Mouse (Mus musculus): ENCODE results near the gene Pnliprp2. TPM values are rescaled to one million over a fixed set of nuclear protein-coding genes. Genes with fewer than 3 reads are reported as not detected.

The Pnliprp2 gene
- polyA plus RNA-seq, 1 experiment, result not detected

DNA sequence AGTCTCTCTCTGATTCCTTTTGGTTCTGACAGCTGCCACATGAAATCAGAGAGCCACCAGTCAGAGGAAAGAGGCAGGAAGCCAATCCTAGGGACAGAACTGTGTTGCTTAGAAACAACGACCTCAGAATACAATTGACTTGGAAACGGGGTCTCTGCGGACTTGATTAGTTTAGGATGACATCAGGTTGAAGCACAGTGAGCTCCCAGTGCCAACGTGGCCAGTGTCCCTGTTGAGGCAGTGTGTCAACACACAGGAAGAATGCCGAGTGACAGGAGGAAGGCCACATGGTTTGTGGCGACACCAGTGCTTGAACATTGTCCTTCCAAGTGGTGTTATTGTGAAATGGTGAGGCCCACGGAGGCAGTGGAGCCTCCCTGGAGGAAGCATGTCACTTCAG lies 24.4 kb downstream of the Pnliprp2 start:
- no peak overlapping the region for H3K4me3 ChIP-seq (ENCODE audit: insufficient read depth, low read length)
- TF ChIP-seq CTCF (IDR thresholded peaks at IDR 0.05; ENCODE audit: low read depth, low read length) (no peak), POLR2A (IDR thresholded peaks at IDR 0.05; ENCODE audit: borderline replicate concordance, low read depth, low read length) (no peak)

GRCm38 (mm10) chr19:58789194-58789593 lies 29.7 kb downstream of the Pnliprp2 start:
- no peak overlapping the region for H3K4me3 ChIP-seq (ENCODE audit: insufficient read depth, low read length)
- no peak overlapping the region for H3K27ac ChIP-seq (ENCODE audit: insufficient read depth, low read depth, low read length)
- TF ChIP-seq CTCF (IDR thresholded peaks at IDR 0.05; ENCODE audit: low read depth, low read length) (no peak), POLR2A (IDR thresholded peaks at IDR 0.05; ENCODE audit: borderline replicate concordance, low read depth, low read length) (no peak)
- H3K4me1 ChIP-seq (ENCODE audit: control insufficient read depth, insufficient read depth, low read length), result no peaks in the 10 kb centered on the region

More for the DNA sequence above, 24.4 kb downstream of the Pnliprp2 start:
- Histone ChIP-seq H3K27ac (ENCODE audit: insufficient read depth, low read depth, low read length) (no peak overlapping the region), H3K4me1 (ENCODE audit: control insufficient read depth, insufficient read depth, low read length) (no peaks in the 10 kb centered on the region)

DNA sequence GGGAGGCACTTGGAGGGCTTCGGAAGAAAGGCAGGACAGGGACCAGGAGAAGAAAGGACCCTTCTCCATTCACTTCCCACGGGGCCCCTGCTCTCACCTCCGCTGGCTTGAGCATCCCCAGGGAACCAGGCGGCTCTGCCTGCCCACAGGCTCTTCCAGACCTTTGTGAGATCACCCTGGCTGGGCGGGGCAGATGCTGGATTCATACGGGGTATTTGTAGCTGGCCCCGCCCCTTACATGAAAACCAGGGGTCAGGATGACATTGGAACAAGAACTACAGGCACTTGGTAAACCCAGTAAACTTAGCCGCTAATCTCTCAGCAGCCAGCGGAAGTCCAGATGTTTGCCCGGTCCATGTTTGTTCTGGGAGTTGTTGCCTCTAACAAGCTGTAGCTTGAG lies 34.8 kb downstream of the Pnliprp2 start, which contains the start of gene 1700019N19Rik:
1700019N19Rik (minus strand) TSS at position 178 of the 400 bp plus-strand sequence.
- no peaks in the 10 kb centered on the region for H3K4me1 ChIP-seq (ENCODE audit: control insufficient read depth, insufficient read depth, low read length)
- no peak within 1 kb of the TSS for H3K4me3 ChIP-seq (ENCODE audit: insufficient read depth, low read length)
- H3K27ac ChIP-seq (ENCODE audit: insufficient read depth, low read depth, low read length), result no peak within 1 kb of the TSS
- TF ChIP-seq POLR2A (IDR thresholded peaks at IDR 0.05; ENCODE audit: borderline replicate concordance, low read depth, low read length) (no peak), CTCF (IDR thresholded peaks at IDR 0.05; ENCODE audit: low read depth, low read length) (no peak)

DNA sequence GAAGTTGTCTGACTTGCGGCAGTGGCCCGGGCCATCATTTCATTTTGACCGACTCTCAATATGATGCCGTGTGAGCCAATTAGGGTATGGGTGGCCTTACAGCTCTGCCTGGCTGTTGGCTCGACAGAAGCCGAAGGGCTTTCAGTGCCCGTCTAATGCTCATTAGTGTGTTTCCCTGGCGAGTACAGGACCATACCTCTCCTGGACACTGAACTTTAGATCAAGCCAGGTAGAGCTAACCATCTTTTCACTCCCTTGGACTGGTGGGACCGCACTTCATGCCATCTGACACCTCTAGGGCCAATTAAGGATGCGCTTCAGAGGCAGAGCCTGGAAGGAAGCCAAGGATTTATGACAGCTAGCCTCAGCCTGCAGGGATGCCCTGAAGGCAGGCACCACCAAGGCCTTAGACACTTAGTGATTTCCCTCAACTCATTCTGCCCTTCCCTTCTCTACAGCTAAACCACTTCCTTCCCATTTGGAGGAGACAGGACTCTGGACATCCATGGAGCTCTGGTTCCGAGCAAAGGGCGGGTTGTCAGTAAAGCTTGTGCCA lies 35.7 kb downstream of the Pnliprp2 start:
- Histone ChIP-seq H3K4me3 (ENCODE audit: insufficient read depth, low read length) (no peak overlapping the region), H3K4me1 (ENCODE audit: control insufficient read depth, insufficient read depth, low read length) (no peaks in the 10 kb centered on the region), H3K27ac (ENCODE audit: insufficient read depth, low read depth, low read length) (no peak overlapping the region)
- TF ChIP-seq POLR2A (IDR thresholded peaks at IDR 0.05; ENCODE audit: borderline replicate concordance, low read depth, low read length) (no peak), CTCF (IDR thresholded peaks at IDR 0.05; ENCODE audit: low read depth, low read length) (no peak)

DNA sequence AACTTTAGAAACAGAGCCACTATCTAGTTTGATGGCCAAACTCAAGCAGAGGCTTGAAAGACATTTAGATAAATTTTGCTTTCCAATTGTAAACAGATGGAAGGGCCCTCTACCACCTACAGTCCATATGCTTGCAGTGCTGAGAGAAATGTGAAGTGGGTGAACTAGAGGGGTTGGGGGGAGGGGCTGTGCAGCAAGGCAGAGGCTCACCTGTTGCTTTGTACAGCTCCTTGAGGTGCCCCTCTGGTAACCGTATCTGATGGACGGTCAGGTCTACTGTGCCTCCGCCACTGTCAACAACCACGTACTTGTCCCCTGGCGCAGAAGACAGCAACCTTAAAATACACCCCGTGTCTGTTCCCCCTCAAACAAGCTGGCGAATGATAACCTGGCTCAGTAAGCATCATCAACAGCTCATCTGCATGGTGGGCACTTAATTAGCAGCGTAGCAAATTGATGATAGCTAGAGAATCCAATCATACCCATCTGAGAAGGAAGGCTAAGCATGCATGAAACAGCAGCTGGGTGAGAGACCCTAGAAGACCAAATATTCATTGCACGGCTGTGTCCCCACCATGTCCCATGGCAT lies 45.8 kb downstream of the Pnliprp2 start:
- H3K4me3 ChIP-seq (ENCODE audit: insufficient read depth, low read length), result no peak overlapping the region
- TF ChIP-seq CTCF (IDR thresholded peaks at IDR 0.05; ENCODE audit: low read depth, low read length) (no peak), POLR2A (IDR thresholded peaks at IDR 0.05; ENCODE audit: borderline replicate concordance, low read depth, low read length) (no peak)
- no peaks in the 10 kb centered on the region for H3K4me1 ChIP-seq (ENCODE audit: control insufficient read depth, insufficient read depth, low read length)
- no peak overlapping the region for H3K27ac ChIP-seq (ENCODE audit: insufficient read depth, low read depth, low read length)

- Histone ChIP-seq H3K4me3 (ENCODE audit: insufficient read depth, low read length) (no peak overlapping the region), H3K4me1 (ENCODE audit: control insufficient read depth, insufficient read depth, low read length) (no peaks in the 10 kb centered on the region), H3K27ac (ENCODE audit: insufficient read depth, low read depth, low read length) (no peak overlapping the region)
- peak; percentile 48; the same call in 1 of the 2 replicates for TF ChIP-seq CTCF (IDR thresholded peaks at IDR 0.05; ENCODE audit: low read depth, low read length)
- TF ChIP-seq POLR2A (IDR thresholded peaks at IDR 0.05; ENCODE audit: borderline replicate concordance, low read depth, low read length), result no peak
Measured at GRCm38 (mm10) chr19:58806364-58806763, 46.8 kb downstream of the Pnliprp2 start.

GRCm38 (mm10) chr19:58808864-58809263 lies 49.3 kb downstream of the Pnliprp2 start:
- TF ChIP-seq POLR2A (IDR thresholded peaks at IDR 0.05; ENCODE audit: borderline replicate concordance, low read depth, low read length) (no peak), CTCF (IDR thresholded peaks at IDR 0.05; ENCODE audit: low read depth, low read length) (no peak)
- H3K27ac ChIP-seq (ENCODE audit: insufficient read depth, low read depth, low read length), result no peak overlapping the region
- no peaks in the 10 kb centered on the region for H3K4me1 ChIP-seq (ENCODE audit: control insufficient read depth, insufficient read depth, low read length)
- no peak overlapping the region for H3K4me3 ChIP-seq (ENCODE audit: insufficient read depth, low read length)

- Histone ChIP-seq H3K4me3 (ENCODE audit: insufficient read depth, low read length) (no peak overlapping the region), H3K27ac (ENCODE audit: insufficient read depth, low read depth, low read length) (no peak overlapping the region), H3K4me1 (ENCODE audit: control insufficient read depth, insufficient read depth, low read length) (no peaks in the 10 kb centered on the region)
- TF ChIP-seq POLR2A (IDR thresholded peaks at IDR 0.05; ENCODE audit: borderline replicate concordance, low read depth, low read length) (no peak), CTCF (IDR thresholded peaks at IDR 0.05; ENCODE audit: low read depth, low read length) (no peak)
Measured at GRCm38 (mm10) chr19:58810536-58810935, 51.0 kb downstream of the Pnliprp2 start.

GRCm38 (mm10) chr19:58815179-58815922 lies 55.8 kb downstream of the Pnliprp2 start:
- no peak overlapping the region for H3K4me3 ChIP-seq (ENCODE audit: insufficient read depth, low read length)
- no peak overlapping the region for H3K27ac ChIP-seq (ENCODE audit: insufficient read depth, low read depth, low read length)
- no peaks in the 10 kb centered on the region for H3K4me1 ChIP-seq (ENCODE audit: control insufficient read depth, insufficient read depth, low read length)
- TF ChIP-seq POLR2A (IDR thresholded peaks at IDR 0.05; ENCODE audit: borderline replicate concordance, low read depth, low read length) (no peak), CTCF (IDR thresholded peaks at IDR 0.05; ENCODE audit: low read depth, low read length) (no peak)
